Mouse (Mus musculus): ENCODE data around the gene Ltc4s. TPM values are rescaled to one million over a fixed set of nuclear protein-coding genes. Genes with fewer than 3 reads are reported as not detected.

The Ltc4s gene
- polyA plus RNA-seq, 1 experiment from 2014 or later = 1.6 TPM

GRCm38 (mm10) chr11:50227736-50228135 lies 10.7 kb downstream of the Ltc4s start:
- Histone ChIP-seq H3K27ac (ENCODE audit: low read length) (no peak overlapping the region), H3K4me2 (ENCODE audit: low read length) (no peak overlapping the region), H3K9ac (replicated peaks; ENCODE audit: low read depth, low read length) (0 out of 2 replicates have a peak overlapping the region, but pooled peaks have one; percentile 9), H3K27me3 (replicated peaks; ENCODE audit: control insufficient read depth, insufficient read depth, low read length) (no peaks in the 10 kb centered on the region), H3K36me3 (ENCODE audit: control insufficient read depth, insufficient read depth) (peaks cover 12% of the 10 kb centered on the region), H3K9me3 (ENCODE audit: control insufficient read depth, low read length) (no peaks in the 10 kb centered on the region), H3K4me3 (replicated peaks; ENCODE audit: low read length) (no peak overlapping the region), H3K4me1 (replicated peaks; ENCODE audit: control insufficient read depth, insufficient read depth, low read length) (peaks cover 47% of the 10 kb centered on the region)
- no peak for ATAC-seq
- WGBS = 77% methylated on average over 4 of the region's 4 CpGs

DNA sequence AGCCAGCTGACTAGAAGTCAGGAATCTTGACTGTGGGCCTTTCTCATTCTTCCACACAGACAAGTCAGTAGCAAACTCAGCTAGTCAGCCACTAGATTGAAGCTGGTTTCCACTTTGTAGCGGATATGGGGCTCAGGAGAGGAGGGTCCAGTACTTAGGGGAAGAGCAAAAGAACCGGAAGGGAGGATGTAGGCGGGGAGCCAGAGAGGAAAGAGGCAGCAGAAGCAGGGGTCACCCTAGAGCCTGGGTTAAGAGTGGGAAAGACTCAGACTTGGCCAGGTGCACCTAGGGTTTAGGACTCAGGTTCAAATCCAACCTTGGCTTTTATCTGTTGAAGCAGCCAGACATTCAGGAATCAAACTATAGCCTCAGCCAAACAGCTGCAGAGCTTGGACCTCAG lies 11.2 kb downstream of the Ltc4s start:
- Histone ChIP-seq H3K36me3 (ENCODE audit: control insufficient read depth, insufficient read depth) (peaks cover 8% of the 10 kb centered on the region; the same call in 1 of the 2 replicates), H3K9me3 (ENCODE audit: control insufficient read depth, low read length) (no peaks in the 10 kb centered on the region), H3K4me2 (ENCODE audit: low read length) (no peak overlapping the region), H3K27me3 (replicated peaks; ENCODE audit: control insufficient read depth, insufficient read depth, low read length) (no peaks in the 10 kb centered on the region), H3K4me3 (replicated peaks; ENCODE audit: low read length) (no peak overlapping the region), H3K9ac (replicated peaks; ENCODE audit: low read depth, low read length) (no peak overlapping the region), H3K27ac (ENCODE audit: low read length) (no peak overlapping the region), H3K4me1 (replicated peaks; ENCODE audit: control insufficient read depth, insufficient read depth, low read length) (peaks cover 47% of the 10 kb centered on the region)
- no peak for ATAC-seq
- 86% methylated on average over 3 of the region's 3 CpGs for WGBS

- H3K4me1 ChIP-seq (replicated peaks; ENCODE audit: control insufficient read depth, insufficient read depth, low read length) = peaks cover 47% of the 10 kb centered on the region
- H3K27me3 ChIP-seq (replicated peaks; ENCODE audit: control insufficient read depth, insufficient read depth, low read length) = no peaks in the 10 kb centered on the region
- H3K9me3 ChIP-seq (ENCODE audit: control insufficient read depth, low read length) = no peaks in the 10 kb centered on the region
- H3K36me3 ChIP-seq (ENCODE audit: control insufficient read depth, insufficient read depth) = peaks cover 2% of the 10 kb centered on the region; the same call in 1 of the 2 replicates
- WGBS = 39% methylated on average over 2 of the region's 2 CpGs
- H3K9ac ChIP-seq (replicated peaks; ENCODE audit: low read depth, low read length) = peak overlapping the region; percentile 99
- H3K4me3 ChIP-seq (replicated peaks; ENCODE audit: low read length) = peak overlapping the region; percentile 89
- H3K4me2 ChIP-seq (ENCODE audit: low read length) = peak overlapping the region; percentile 93
- no peak for ATAC-seq
- H3K27ac ChIP-seq (ENCODE audit: low read length) = no peak overlapping the region
These were observed 12.0 kb downstream of the Ltc4s start for GRCm38 (mm10) chr11:50226406-50226805.

DNA sequence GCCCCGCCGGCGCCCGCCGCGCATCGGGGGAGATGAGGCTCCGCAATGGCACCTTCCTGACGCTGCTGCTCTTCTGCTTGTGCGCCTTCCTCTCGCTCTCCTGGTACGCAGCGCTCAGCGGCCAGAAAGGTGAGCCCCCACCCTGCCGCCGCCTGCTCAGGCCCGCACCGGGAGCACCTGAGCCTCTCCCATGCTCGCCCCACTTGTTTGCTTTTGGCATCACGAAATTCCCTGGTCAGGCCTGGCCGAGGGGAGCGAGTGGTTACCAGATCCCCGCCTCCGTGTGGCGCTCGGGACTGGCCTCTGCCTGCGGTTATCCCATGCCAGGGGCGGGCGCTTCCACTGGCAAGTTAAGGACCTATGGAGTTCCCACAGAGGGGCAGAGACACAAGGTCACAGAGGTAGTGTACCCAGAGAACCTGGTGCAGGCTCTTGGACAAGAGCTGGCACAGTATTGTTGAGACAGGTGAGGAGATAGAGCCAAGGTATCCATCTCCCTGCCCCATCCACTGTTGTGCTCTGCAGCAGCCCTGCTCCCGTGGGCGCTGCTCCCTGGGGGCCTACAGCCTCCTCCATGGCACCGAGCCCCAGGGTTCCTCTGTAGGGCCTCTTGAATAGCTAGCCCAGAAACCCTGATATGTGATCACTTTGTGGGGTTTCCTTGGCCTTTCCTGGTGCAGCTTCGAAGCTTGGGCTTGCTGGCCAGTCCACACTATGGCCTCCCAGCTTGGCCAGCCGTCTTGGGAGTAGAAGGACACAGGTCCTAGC lies 12.6 kb downstream of the Ltc4s start:
- WGBS = 3% methylated on average over 33 of the region's 34 CpGs
- Histone ChIP-seq H3K9me3 (ENCODE audit: control insufficient read depth, low read length) (no peaks in the 10 kb centered on the region), H3K4me3 (replicated peaks; ENCODE audit: low read length) (peak overlapping the region; percentile 89), H3K36me3 (ENCODE audit: control insufficient read depth, insufficient read depth) (peaks cover 1% of the 10 kb centered on the region; the same call in 1 of the 2 replicates), H3K9ac (replicated peaks; ENCODE audit: low read depth, low read length) (peak overlapping the region; percentile 99), H3K27ac (ENCODE audit: low read length) (peak overlapping the region; percentile 93), H3K4me2 (ENCODE audit: low read length) (peak overlapping the region; percentile 93), H3K4me1 (replicated peaks; ENCODE audit: control insufficient read depth, insufficient read depth, low read length) (peaks cover 44% of the 10 kb centered on the region), H3K27me3 (replicated peaks; ENCODE audit: control insufficient read depth, insufficient read depth, low read length) (no peaks in the 10 kb centered on the region)
- ATAC-seq = peak; percentile 19

DNA sequence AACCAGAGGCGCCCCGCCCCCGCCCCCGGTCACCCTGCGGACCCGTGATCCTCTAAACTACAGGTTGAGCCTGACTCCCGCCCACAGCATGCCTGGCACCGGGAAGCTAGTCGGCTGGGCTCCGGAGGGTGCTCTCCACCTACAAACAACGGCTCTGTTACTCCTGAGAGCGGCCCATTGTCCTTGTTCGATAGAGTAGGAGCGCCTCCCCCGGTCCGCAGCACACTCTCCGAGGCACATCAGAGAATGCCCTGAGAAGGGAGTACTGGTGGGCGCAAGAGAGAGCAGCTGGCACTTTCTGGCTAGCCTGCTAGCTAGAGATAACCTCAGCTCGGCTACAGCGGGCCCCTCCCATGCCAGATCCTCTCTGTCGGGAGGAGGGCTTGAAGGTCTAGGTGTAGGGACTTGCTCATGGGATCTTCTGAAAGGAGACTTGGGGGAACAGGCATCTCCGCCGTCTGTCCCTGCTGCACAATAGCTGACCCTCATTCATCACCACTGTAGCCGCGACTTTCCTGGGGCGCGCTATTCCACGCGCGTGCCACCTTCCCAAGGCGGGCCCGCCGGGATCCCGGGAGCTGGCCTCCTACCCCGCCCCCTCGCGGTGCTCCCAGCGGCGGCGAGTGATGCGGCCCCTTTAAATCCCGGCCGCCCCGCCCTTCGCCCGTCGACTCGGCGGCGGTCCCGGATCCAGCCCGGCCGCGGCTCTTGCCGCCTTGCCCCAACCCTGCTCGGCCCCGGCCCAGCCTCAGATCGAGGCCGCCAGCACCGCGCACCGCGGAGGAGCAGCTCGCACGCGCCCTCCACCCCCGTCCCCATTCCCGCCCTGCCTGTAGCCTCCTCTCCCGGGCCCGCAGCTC lies 13.5 kb downstream of the Ltc4s start:
- Histone ChIP-seq H3K4me3 (replicated peaks; ENCODE audit: low read length) (peak overlapping the region; percentile 89), H3K36me3 (ENCODE audit: control insufficient read depth, insufficient read depth) (no peaks in the 10 kb centered on the region), H3K4me2 (ENCODE audit: low read length) (peak overlapping the region; percentile 93), H3K27ac (ENCODE audit: low read length) (peak overlapping the region; percentile 93), H3K27me3 (replicated peaks; ENCODE audit: control insufficient read depth, insufficient read depth, low read length) (no peaks in the 10 kb centered on the region), H3K9me3 (ENCODE audit: control insufficient read depth, low read length) (no peaks in the 10 kb centered on the region), H3K9ac (replicated peaks; ENCODE audit: low read depth, low read length) (peak overlapping the region; percentile 99), H3K4me1 (replicated peaks; ENCODE audit: control insufficient read depth, insufficient read depth, low read length) (peaks cover 36% of the 10 kb centered on the region)
- peak; percentile 85 for ATAC-seq
- under 1% methylated on average over 64 of the region's 70 CpGs for WGBS

DNA sequence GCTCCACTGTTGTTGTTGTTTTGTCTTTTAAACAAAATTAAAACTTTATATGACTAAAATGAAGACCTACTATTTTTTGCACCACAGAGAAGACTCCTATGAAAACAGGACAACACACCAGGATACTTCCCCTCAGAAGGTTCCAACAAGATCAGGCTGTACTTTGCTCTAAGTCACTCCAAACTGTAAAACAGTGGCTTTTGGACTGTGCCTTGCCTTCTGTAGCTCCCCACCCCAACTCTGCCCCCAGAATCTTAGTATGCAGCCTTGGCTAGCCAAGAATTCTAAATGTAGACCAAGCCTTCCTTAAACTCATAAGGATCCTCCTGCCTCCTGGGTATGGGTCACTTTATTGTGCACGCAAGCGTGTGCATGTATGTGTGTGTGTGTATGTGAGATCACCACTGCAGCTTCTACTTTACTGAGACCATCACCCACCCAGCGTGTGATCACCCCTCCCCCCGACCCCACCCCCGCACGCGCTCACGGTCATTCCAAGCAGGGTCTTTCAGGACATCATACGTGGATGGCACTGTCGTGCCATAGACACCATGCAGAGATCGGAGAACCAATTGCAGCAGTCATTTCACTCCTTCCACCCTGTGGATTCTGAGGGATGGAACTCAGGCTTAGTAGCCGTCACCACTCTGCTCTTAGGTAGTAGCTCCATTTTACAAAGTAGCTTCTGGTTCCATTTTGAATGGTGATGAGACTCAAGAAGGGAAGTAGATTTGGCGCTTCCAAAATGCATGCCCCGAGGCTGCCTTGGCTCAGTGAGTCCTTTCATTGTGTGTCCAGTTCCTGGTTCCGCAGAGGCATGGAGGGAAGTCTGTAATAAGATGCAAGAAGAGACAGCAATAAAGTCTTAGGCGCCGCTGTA lies 14.4 kb downstream of the Ltc4s start:
- Histone ChIP-seq H3K4me1 (replicated peaks; ENCODE audit: control insufficient read depth, insufficient read depth, low read length) (peaks cover 36% of the 10 kb centered on the region), H3K27me3 (replicated peaks; ENCODE audit: control insufficient read depth, insufficient read depth, low read length) (no peaks in the 10 kb centered on the region), H3K4me3 (replicated peaks; ENCODE audit: low read length) (peak overlapping the region; percentile 89), H3K9ac (replicated peaks; ENCODE audit: low read depth, low read length) (peak overlapping the region; percentile 99), H3K4me2 (ENCODE audit: low read length) (peak overlapping the region; percentile 93), H3K36me3 (ENCODE audit: control insufficient read depth, insufficient read depth) (no peaks in the 10 kb centered on the region), H3K27ac (ENCODE audit: low read length) (peak overlapping the region; percentile 93), H3K9me3 (ENCODE audit: control insufficient read depth, low read length) (no peaks in the 10 kb centered on the region)
- ATAC-seq = peak; percentile 5; the same call in 1 of the 2 replicates
- 4% methylated on average over 17 of the region's 17 CpGs for WGBS

DNA sequence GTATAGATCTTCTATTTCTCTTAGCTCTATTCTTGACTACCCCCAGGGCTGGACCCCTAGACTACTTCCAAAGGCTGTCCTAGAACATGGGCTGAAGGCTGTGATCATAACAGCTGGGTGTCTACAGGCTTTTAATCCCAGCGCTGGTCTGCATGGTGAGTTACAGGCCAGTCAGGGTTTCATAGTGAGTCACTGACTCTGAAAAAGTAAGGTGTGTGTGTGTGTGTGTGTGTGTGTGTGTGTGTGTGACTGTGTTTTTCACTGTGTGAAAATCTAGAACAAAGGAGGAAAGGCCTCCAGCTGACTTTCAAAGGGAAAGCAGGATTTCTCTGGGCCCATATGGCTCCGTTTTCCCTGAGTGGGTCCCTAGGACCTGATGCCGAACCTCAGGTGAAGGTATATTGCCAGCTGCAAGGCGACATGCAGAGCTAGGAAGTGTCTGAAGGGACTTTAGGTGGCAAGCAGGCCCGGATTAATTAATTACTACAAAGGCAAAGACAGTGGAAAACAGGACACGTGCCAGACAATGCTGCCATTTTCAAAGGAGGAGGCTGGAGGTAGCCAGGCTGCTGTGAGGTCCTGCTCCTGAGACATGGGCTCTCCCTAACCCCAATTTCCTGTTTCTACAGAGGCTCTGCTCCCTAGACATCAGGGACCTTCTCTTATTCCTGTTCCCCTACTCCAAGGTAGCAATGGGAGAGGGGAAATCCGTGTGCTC lies 15.7 kb downstream of the Ltc4s start:
- Histone ChIP-seq H3K27me3 (replicated peaks; ENCODE audit: control insufficient read depth, insufficient read depth, low read length) (no peaks in the 10 kb centered on the region), H3K36me3 (ENCODE audit: control insufficient read depth, insufficient read depth) (no peaks in the 10 kb centered on the region), H3K9me3 (ENCODE audit: control insufficient read depth, low read length) (no peaks in the 10 kb centered on the region), H3K4me3 (replicated peaks; ENCODE audit: low read length) (no peak overlapping the region), H3K27ac (ENCODE audit: low read length) (no peak overlapping the region), H3K4me2 (ENCODE audit: low read length) (peak overlapping the region; percentile 93), H3K9ac (replicated peaks; ENCODE audit: low read depth, low read length) (0 out of 2 replicates have a peak overlapping the region, but pooled peaks have one; percentile 12), H3K4me1 (replicated peaks; ENCODE audit: control insufficient read depth, insufficient read depth, low read length) (peaks cover 34% of the 10 kb centered on the region)
- 38% methylated on average over 7 of the region's 7 CpGs for WGBS
- ATAC-seq = no peak

DNA sequence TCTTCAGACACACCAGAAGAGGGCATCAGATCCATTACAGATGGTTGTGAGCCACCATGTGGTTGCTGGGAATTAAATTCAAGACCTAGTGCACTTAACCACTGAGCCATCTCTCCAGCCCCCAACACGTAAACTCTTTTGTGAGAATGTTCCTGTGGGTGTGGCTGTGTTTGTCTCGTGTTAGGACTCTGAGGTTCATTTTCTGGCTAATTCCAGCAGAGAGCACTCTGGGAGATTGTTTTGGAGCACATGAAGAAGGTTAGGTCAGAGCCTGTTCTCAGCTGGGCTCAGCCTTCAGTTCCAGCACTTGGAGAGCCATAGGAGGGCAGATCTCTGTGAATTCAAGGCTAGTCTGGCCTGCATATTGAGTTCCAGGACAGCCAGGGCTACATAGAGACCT lies 18.6 kb downstream of the Ltc4s start:
- Histone ChIP-seq H3K9ac (replicated peaks; ENCODE audit: low read depth, low read length) (no peak overlapping the region), H3K36me3 (ENCODE audit: control insufficient read depth, insufficient read depth) (no peaks in the 10 kb centered on the region), H3K4me3 (replicated peaks; ENCODE audit: low read length) (no peak overlapping the region), H3K4me2 (ENCODE audit: low read length) (no peak overlapping the region), H3K27me3 (replicated peaks; ENCODE audit: control insufficient read depth, insufficient read depth, low read length) (no peaks in the 10 kb centered on the region), H3K9me3 (ENCODE audit: control insufficient read depth, low read length) (no peaks in the 10 kb centered on the region), H3K4me1 (replicated peaks; ENCODE audit: control insufficient read depth, insufficient read depth, low read length) (peaks cover 16% of the 10 kb centered on the region), H3K27ac (ENCODE audit: low read length) (no peak overlapping the region)
- WGBS = 36% methylated on average over 2 of the region's 2 CpGs
- no peak for ATAC-seq
